ENCODE assay signal across 9 mouse cellular contexts in genomic region chr8:119843444-119843843, GRCm38 (mm10). TPM values are rescaled to one million over a fixed set of nuclear protein-coding genes. Genes with fewer than 3 reads are reported as not detected.
A peak's percentile ranks its signal among the peaks of the same experiment; 100 is the strongest.
DNase-seq lines count a peak whose midpoint lies in the region; ATAC-seq and TF ChIP-seq lines count a peak whose summit lies in the region.
"Had no signal": no experiment of that assay in that cellular context is flagged by ENCODE, and none has a peak within 500 bp of the region (broad histone marks: within the 10 kb centered on the region; RNA-seq: fewer than 3 reads in every experiment).

No protein-coding gene starts in this region.

- H3K36me3 ChIP-seq in intestine, embryonic 14.5 days (ENCODE audit: control insufficient read depth, insufficient read depth, low read length), result no peaks in the 10 kb centered on the region
- H3K36me3 ChIP-seq in intestine, embryonic 15.5 days, result no peaks in the 10 kb centered on the region
- H3K36me3 ChIP-seq in G1E (replicated peaks), result no peaks in the 10 kb centered on the region
- H3K36me3 ChIP-seq: embryonic facial prominence, embryonic 12.5 days had no signal

- H3K4me3 ChIP-seq in intestine, embryonic 14.5 days (ENCODE audit: low read depth, low read length), result no peak overlapping the region
- no peak overlapping the region for H3K4me3 ChIP-seq in intestine, embryonic 15.5 days (replicated peaks)
- H3K4me3 ChIP-seq in G1E (ENCODE audit: low read depth, low read length), result no peak overlapping the region
- H3K4me3 ChIP-seq: embryonic facial prominence, embryonic 12.5 days had no signal

- 3% methylated on average over 4 of the region's 4 CpGs for WGBS in intestine, embryonic 14.5 days
- WGBS in intestine, embryonic 15.5 days, result 4% methylated on average over 4 of the region's 4 CpGs

- H3K27ac ChIP-seq in intestine, embryonic 14.5 days (ENCODE audit: low read depth), result no peak overlapping the region
- H3K27ac ChIP-seq in intestine, embryonic 15.5 days, result no peak overlapping the region
- H3K27ac ChIP-seq: embryonic facial prominence, embryonic 12.5 days had no signal

- H3K4me2 ChIP-seq in intestine, embryonic 14.5 days (ENCODE audit: low read length), result no peak overlapping the region
- no peak overlapping the region for H3K4me2 ChIP-seq in intestine, embryonic 15.5 days (replicated peaks)
- H3K4me2 ChIP-seq: embryonic facial prominence, embryonic 12.5 days had no signal

- H3K27me3 ChIP-seq in intestine, embryonic 14.5 days (replicated peaks; ENCODE audit: control insufficient read depth, insufficient read depth, low read length), result no peaks in the 10 kb centered on the region
- no peaks in the 10 kb centered on the region for H3K27me3 ChIP-seq in intestine, embryonic 15.5 days (replicated peaks)
- peaks cover 23% of the 10 kb centered on the region for H3K27me3 ChIP-seq in G1E (ENCODE audit: insufficient read depth, low read length)

- DNase-seq in intestine, embryonic 14.5 days (ENCODE audit: low spot score), result peak; percentile 77
- DNase-seq in G1E (ENCODE audit: low spot score), result peak; percentile 45
- peak; percentile 86 to 87 for DNase-seq in cerebellum, adult 18-20 months
- DNase-seq in heart, adult 9 months (ENCODE audit: low spot score in 2 of 2), result peak; percentile 47 to 78
- peak; percentile 69 to 82 for DNase-seq in layer of hippocampus, postnatal 36 days
- peak; percentile 94 for DNase-seq in naive thymus-derived CD4-positive, alpha-beta T cell, adult 2 months (ENCODE audit: low read depth)
- DNase-seq in testis, postnatal 14 days (ENCODE audit: low spot score), result peak; percentile 64

- TF ChIP-seq CTCF in G1E (IDR thresholded peaks at IDR 0.05; ENCODE audit: low read depth, low read length), result peak; percentile 61

- H3K9ac ChIP-seq in intestine, embryonic 14.5 days (ENCODE audit: low read length), result no peak overlapping the region
- no peak overlapping the region for H3K9ac ChIP-seq in intestine, embryonic 15.5 days
- H3K9ac ChIP-seq: embryonic facial prominence, embryonic 12.5 days had no signal

- no peak for ATAC-seq in intestine, embryonic 14.5 days (replicated peaks; ENCODE audit: low FRiP score, low TSS enrichment, low read depth)
- no peak for ATAC-seq in intestine, embryonic 15.5 days
- ATAC-seq in G1E (ENCODE audit: extremely low read depth, insufficient number of reproducible peaks, low FRiP score, poor library complexity, severe bottlenecking), result no peak

- H3K9me3 ChIP-seq in intestine, embryonic 14.5 days (ENCODE audit: control insufficient read depth, low read length), result no peaks in the 10 kb centered on the region
- no peaks in the 10 kb centered on the region for H3K9me3 ChIP-seq in intestine, embryonic 15.5 days
- H3K9me3 ChIP-seq in G1E (replicated peaks), result no peaks in the 10 kb centered on the region
- H3K9me3 ChIP-seq: embryonic facial prominence, embryonic 12.5 days had no signal

- H3K4me1 ChIP-seq in intestine, embryonic 14.5 days (replicated peaks; ENCODE audit: control insufficient read depth, insufficient read depth, low read length), result peaks cover 19% of the 10 kb centered on the region
- peaks cover 12% of the 10 kb centered on the region for H3K4me1 ChIP-seq in intestine, embryonic 15.5 days (replicated peaks)
- H3K4me1 ChIP-seq in G1E (ENCODE audit: insufficient read depth, low read depth, low read length), result peaks cover 19% of the 10 kb centered on the region

RNA-seq across cellular contexts. Expression of gene Cotl1, which starts 3.1 kb away (rescaled TPM):
- polyA plus RNA-seq in intestine, embryonic 14.5 days (2014; fragmentation: Nextera tagmentation; extraction: Ambion mirVana), result 410 and 468 TPM in 2 replicates
- 152 and 167 TPM in 2 replicates for polyA plus RNA-seq in intestine, embryonic 15.5 days (2015; fragmentation: Nextera tagmentation; extraction: Ambion mirVana)
- total RNA-seq in G1E (2014; fragmentation: Nextera tagmentation), result 13.5 and 23.9 TPM in 2 replicates
- total RNA-seq in G1E (2017), result 60.6 and 63.4 TPM in 2 replicates
- polyA plus RNA-seq in G1E (2012), result 69.2 and 72.5 TPM in 2 replicates
- total RNA-seq in layer of hippocampus, postnatal 36 days (2021), result 100 to 1,000 TPM; 129 to 137 TPM

RNA-seq across cellular contexts. Expression of gene Klhl36, which starts 18.6 kb away (rescaled TPM):
- polyA plus RNA-seq in intestine, embryonic 14.5 days (2014; fragmentation: Nextera tagmentation; extraction: Ambion mirVana), result 12.9 and 14.0 TPM in 2 replicates
- 12.4 and 13.8 TPM in 2 replicates for polyA plus RNA-seq in intestine, embryonic 15.5 days (2015; fragmentation: Nextera tagmentation; extraction: Ambion mirVana)
- total RNA-seq in G1E (2014; fragmentation: Nextera tagmentation) (3.9 and 4.0 TPM in 2 replicates), G1E (2017) (8.7 and 9.6 TPM in 2 replicates)
- 7.3 and 8.0 TPM in 2 replicates for polyA plus RNA-seq in G1E (2012)
- total RNA-seq in layer of hippocampus, postnatal 36 days (2021), result 1 to 10 TPM; 7.1 to 8.3 TPM
